In the genomic region with DNA sequence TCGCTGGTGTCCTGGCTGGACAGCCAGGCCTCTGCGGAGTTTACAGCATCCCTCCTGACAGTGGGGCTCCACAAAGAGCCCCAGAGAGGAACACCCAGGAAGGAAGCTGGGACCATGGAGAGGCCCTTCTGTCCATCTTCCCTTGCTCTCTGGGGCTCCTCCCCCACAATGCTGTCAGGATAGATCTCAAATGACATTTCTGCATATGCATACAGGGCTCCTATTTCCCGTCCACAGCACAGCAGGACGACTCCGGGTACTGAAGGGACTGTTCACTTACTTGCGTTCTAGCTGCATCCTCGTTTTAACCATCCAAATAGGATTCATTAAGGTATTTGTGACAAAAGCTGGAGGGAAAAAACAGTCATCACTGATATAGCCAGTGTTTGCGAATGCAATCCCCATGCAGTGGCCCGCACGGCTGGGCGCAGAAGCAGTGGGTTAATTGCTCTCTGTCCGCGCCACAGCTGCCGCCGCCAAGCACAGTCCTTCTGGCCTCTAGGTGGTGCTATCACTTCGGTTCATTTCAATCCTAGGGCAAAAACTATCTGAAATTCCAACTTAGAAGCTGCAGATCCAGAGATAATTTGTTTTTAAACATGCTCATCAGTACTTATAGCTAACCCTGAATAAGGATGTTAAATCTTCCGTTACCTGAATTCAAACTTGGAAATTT, we compare ENCODE assay signal across 8 mouse cellular contexts. TPM values are rescaled to one million over a fixed set of nuclear protein-coding genes. Genes with fewer than 3 reads are reported as not detected.
DNase-seq lines count a peak whose midpoint lies in the region; ATAC-seq and TF ChIP-seq lines count a peak whose summit lies in the region.

No protein-coding gene starts in this region.

- no peaks in the 10 kb centered on the region for H3K4me1 ChIP-seq in spleen, adult 2 months (ENCODE audit: control insufficient read depth, insufficient read depth, insufficient read length)
- 0 out of 2 replicates have a peak, but pooled peaks cover 4% of the 10 kb centered on the region for H3K4me1 ChIP-seq in embryonic facial prominence, embryonic 12.5 days
- H3K4me1 ChIP-seq in hindbrain, embryonic 15.5 days (replicated peaks), result peaks cover 9% of the 10 kb centered on the region; the same call in 1 of the 2 replicates
- no peaks in the 10 kb centered on the region for H3K4me1 ChIP-seq in lung, adult 2 months (ENCODE audit: control insufficient read depth, insufficient read depth, low read length)

- no peaks in the 10 kb centered on the region for H3K9me3 ChIP-seq in embryonic facial prominence, embryonic 12.5 days
- no peaks in the 10 kb centered on the region for H3K9me3 ChIP-seq in hindbrain, embryonic 15.5 days

- H3K9ac ChIP-seq in embryonic facial prominence, embryonic 12.5 days, result no peak overlapping the region
- no peak overlapping the region for H3K9ac ChIP-seq in hindbrain, embryonic 15.5 days

- no peak overlapping the region for H3K27ac ChIP-seq in spleen, adult 2 months (ENCODE audit: insufficient read depth, low read length)
- H3K27ac ChIP-seq in embryonic facial prominence, embryonic 12.5 days, result no peak overlapping the region
- H3K27ac ChIP-seq in hindbrain, embryonic 15.5 days (replicated peaks), result no peak overlapping the region

- H3K27me3 ChIP-seq in spleen, adult 2 months (ENCODE audit: control insufficient read depth, insufficient read depth, low read length), result no peaks in the 10 kb centered on the region
- H3K27me3 ChIP-seq in embryonic facial prominence, embryonic 12.5 days, result no peaks in the 10 kb centered on the region
- no peaks in the 10 kb centered on the region for H3K27me3 ChIP-seq in hindbrain, embryonic 15.5 days

- H3K4me2 ChIP-seq in embryonic facial prominence, embryonic 12.5 days (replicated peaks), result peak overlapping the region; percentile 34
- no peak overlapping the region for H3K4me2 ChIP-seq in hindbrain, embryonic 15.5 days

- ATAC-seq in CD4-positive, CD25-positive, alpha-beta regulatory T cell, adult 4 months, result no peak
- ATAC-seq in embryonic facial prominence, embryonic 12.5 days (ENCODE audit: insufficient number of reproducible peaks, insufficient read depth, low FRiP score, low TSS enrichment), result no peak
- ATAC-seq in hindbrain, embryonic 15.5 days (ENCODE audit: low FRiP score, low read depth), result 0 out of 2 replicates have a peak, but pooled peaks have one; percentile 23

- 56% methylated on average over 17 of the region's 17 CpGs for WGBS in spleen, adult 2 months
- 23% methylated on average over 17 of the region's 17 CpGs for WGBS in embryonic facial prominence, embryonic 12.5 days
- WGBS in hindbrain, embryonic 15.5 days, result 22% methylated on average over 17 of the region's 17 CpGs
- 40% methylated on average over 17 of the region's 17 CpGs for WGBS in lung, adult 2 months

- no peaks in the 10 kb centered on the region; the same call in 1 of the 2 replicates for H3K36me3 ChIP-seq in spleen, adult 2 months (ENCODE audit: control insufficient read depth, insufficient read depth, low read length)
- peaks cover 7% of the 10 kb centered on the region; the same call in 1 of the 2 replicates for H3K36me3 ChIP-seq in embryonic facial prominence, embryonic 12.5 days
- peaks cover 12% of the 10 kb centered on the region for H3K36me3 ChIP-seq in hindbrain, embryonic 15.5 days

- H3K4me3 ChIP-seq in spleen, adult 2 months (ENCODE audit: extremely low read depth, insufficient read depth, insufficient read length), result no peak overlapping the region
- H3K4me3 ChIP-seq in embryonic facial prominence, embryonic 12.5 days, result 0 out of 2 replicates have a peak overlapping the region, but pooled peaks have one; percentile 8
- no peak overlapping the region for H3K4me3 ChIP-seq in hindbrain, embryonic 15.5 days
- H3K4me3 ChIP-seq in lung, adult 2 months (replicated peaks; ENCODE audit: extremely low read depth, low read depth, low read length), result no peak overlapping the region

- peak; percentile 63; the same call in 1 of the 2 replicates for TF ChIP-seq CTCF in spleen, adult 2 months (IDR thresholded peaks at IDR 0.05; ENCODE audit: extremely low read depth, insufficient read depth, insufficient read length, insufficient replicate concordance)
- peak; percentile 77 for TF ChIP-seq CTCF in lung, adult 2 months (IDR thresholded peaks at IDR 0.05; ENCODE audit: insufficient read depth, low read length)

- TF ChIP-seq POLR2A in spleen, adult 2 months (IDR thresholded peaks at IDR 0.05; ENCODE audit: low read depth, low read length), result no peak
- no peak for TF ChIP-seq POLR2A in lung, adult 2 months (IDR thresholded peaks at IDR 0.05; ENCODE audit: borderline replicate concordance, extremely low read depth, low read depth, low read length)

- DNase-seq in CD4-positive, CD25-positive, alpha-beta regulatory T cell, adult 2 months (ENCODE audit: low read depth, low spot score), result peak; percentile 62
- peak in 1 of 2 experiments; percentile 29 for DNase-seq in spleen, adult 2 months (ENCODE audit: low read depth in 1 of 2, low spot score in 2 of 2)
- DNase-seq in spleen, postnatal 36 days (ENCODE audit: low spot score in 2 of 2), result no peak
- peak; percentile 48 for DNase-seq in lung, adult 2 months
- DNase-seq in retina, postnatal 1 day, result peak; percentile 82

RNA-seq across cellular contexts. Expression of a gene that starts 14.4 kb away (rescaled TPM):
- polyA plus RNA-seq in CD4-positive, CD25-positive, alpha-beta regulatory T cell, adult 4 months (2017; shearing (Covaris generic)), result 1 to 10 TPM; 4.6 to 7.8 TPM
- polyA plus RNA-seq in spleen, adult 2 months (2012; rRNA removed), result 24.3 and 30.7 TPM in 2 replicates
- polyA plus RNA-seq in embryonic facial prominence, embryonic 12.5 days (2016; fragmentation: Nextera tagmentation; extraction: Ambion mirVana), result 38.1 and 39.0 TPM in 2 replicates
- polyA plus RNA-seq in hindbrain, embryonic 15.5 days (2015; fragmentation: Nextera tagmentation; extraction: Ambion mirVana), result 44.2 and 53.3 TPM in 2 replicates
- polyA plus RNA-seq in lung, adult 2 months (2012; rRNA removed), result 34.0 TPM in 2 replicates

RNA-seq across cellular contexts. Expression of a gene that starts 21.8 kb away (rescaled TPM):
- 1 to 10 TPM; 4.6 to 5.7 TPM for polyA plus RNA-seq in CD4-positive, CD25-positive, alpha-beta regulatory T cell, adult 4 months (2017; shearing (Covaris generic))
- polyA plus RNA-seq in spleen, adult 2 months (2012; rRNA removed), result 5.4 and 7.1 TPM in 2 replicates
- polyA plus RNA-seq in embryonic facial prominence, embryonic 12.5 days (2016; fragmentation: Nextera tagmentation; extraction: Ambion mirVana), result 15.7 and 16.6 TPM in 2 replicates
- 32.7 and 36.5 TPM in 2 replicates for polyA plus RNA-seq in hindbrain, embryonic 15.5 days (2015; fragmentation: Nextera tagmentation; extraction: Ambion mirVana)
- 9.5 and 12.7 TPM in 2 replicates for polyA plus RNA-seq in lung, adult 2 months (2012; rRNA removed)

RNA-seq across cellular contexts. Expression of a gene that starts 49.9 kb away (rescaled TPM):
- 100 to 1,000 TPM; 102 to 179 TPM for polyA plus RNA-seq in CD4-positive, CD25-positive, alpha-beta regulatory T cell, adult 4 months (2017; shearing (Covaris generic))
- 104 and 124 TPM in 2 replicates for polyA plus RNA-seq in spleen, adult 2 months (2012; rRNA removed)
- polyA plus RNA-seq in embryonic facial prominence, embryonic 12.5 days (2016; fragmentation: Nextera tagmentation; extraction: Ambion mirVana), result 5.5 and 7.3 TPM in 2 replicates
- polyA plus RNA-seq in hindbrain, embryonic 15.5 days (2015; fragmentation: Nextera tagmentation; extraction: Ambion mirVana), result 15.3 and 16.6 TPM in 2 replicates
- polyA plus RNA-seq in lung, adult 2 months (2012; rRNA removed), result 14.6 and 19.3 TPM in 2 replicates

Comparison
In these comparisons a context has a peak if more than half of its experiments do, and no peak if none do; other contexts are left out.
1. DNase-seq: peak in CD4-positive, CD25-positive, alpha-beta regulatory T cell, adult 2 months (single experiment), lung, adult 2 months (single experiment) and retina, postnatal 1 day (single experiment); none in spleen, postnatal 36 days (0 of 2).